Mouse (Mus musculus): ENCODE data around the gene Tnrc6c. TPM values are rescaled to one million over a fixed set of nuclear protein-coding genes. Genes with fewer than 3 reads are reported as not detected.

Tnrc6c gene
- polyA plus RNA-seq, 1 experiment from 2014 or later = 9.4 TPM

GRCm38 (mm10) chr11:117643240-117643639 lies 10.8 kb upstream of the Tnrc6c start:
- 67% methylated on average over 10 of the region's 10 CpGs for WGBS
- Histone ChIP-seq H3K36me3 (no peaks in the 10 kb centered on the region), H3K4me1 (peaks cover 17% of the 10 kb centered on the region), H3K4me3 (no peak overlapping the region), H3K27me3 (ENCODE audit: low read depth, poor library complexity, severe bottlenecking) (0 out of 2 replicates have a peak, but pooled peaks cover 6% of the 10 kb centered on the region), H3K27ac (replicated peaks) (no peak overlapping the region), H3K9me3 (replicated peaks) (no peaks in the 10 kb centered on the region)
- no peak for DNase-seq (ENCODE audit: low spot score)

GRCm38 (mm10) chr11:117646786-117647185 lies 7.3 kb upstream of the Tnrc6c start:
- Histone ChIP-seq H3K36me3 (no peaks in the 10 kb centered on the region), H3K4me1 (peaks cover 6% of the 10 kb centered on the region; the same call in 1 of the 2 replicates), H3K27ac (replicated peaks) (no peak overlapping the region), H3K9me3 (replicated peaks) (no peaks in the 10 kb centered on the region), H3K4me3 (no peak overlapping the region), H3K27me3 (ENCODE audit: low read depth, poor library complexity, severe bottlenecking) (peaks cover 16% of the 10 kb centered on the region)
- 81% methylated on average over 4 of the region's 4 CpGs for WGBS
- no peak for DNase-seq (ENCODE audit: low spot score)

GRCm38 (mm10) chr11:117648005-117648404 lies 6.1 kb upstream of the Tnrc6c start:
- no peak for DNase-seq (ENCODE audit: low spot score)
- Histone ChIP-seq H3K27me3 (ENCODE audit: low read depth, poor library complexity, severe bottlenecking) (peaks cover 28% of the 10 kb centered on the region), H3K4me3 (no peak overlapping the region), H3K36me3 (no peaks in the 10 kb centered on the region), H3K4me1 (peaks cover 8% of the 10 kb centered on the region), H3K9me3 (replicated peaks) (no peaks in the 10 kb centered on the region), H3K27ac (replicated peaks) (no peak overlapping the region)
- WGBS = 81% methylated on average over 6 of the region's 6 CpGs

GRCm38 (mm10) chr11:117650721-117651644 lies 3.1 kb upstream of the Tnrc6c start:
- Histone ChIP-seq H3K27me3 (ENCODE audit: low read depth, poor library complexity, severe bottlenecking) (peaks cover 31% of the 10 kb centered on the region), H3K4me1 (peaks cover 24% of the 10 kb centered on the region), H3K27ac (replicated peaks) (no peak overlapping the region), H3K4me3 (no peak overlapping the region), H3K9me3 (replicated peaks) (no peaks in the 10 kb centered on the region), H3K36me3 (no peaks in the 10 kb centered on the region)
- DNase-seq (ENCODE audit: low spot score) = no peak
- 77% methylated on average over 13 of the region's 13 CpGs for WGBS

GRCm38 (mm10) chr11:117652907-117653306 lies 1.2 kb upstream of the Tnrc6c start:
- Histone ChIP-seq H3K27me3 (ENCODE audit: low read depth, poor library complexity, severe bottlenecking) (peaks cover 31% of the 10 kb centered on the region), H3K9me3 (replicated peaks) (no peaks in the 10 kb centered on the region), H3K4me1 (peaks cover 41% of the 10 kb centered on the region), H3K27ac (replicated peaks) (no peak overlapping the region; the same call in 1 of the 2 replicates), H3K4me3 (peak overlapping the region; percentile 93), H3K36me3 (no peaks in the 10 kb centered on the region)
- no peak for DNase-seq (ENCODE audit: low spot score)
- WGBS = 72% methylated on average over 3 of the region's 3 CpGs

GRCm38 (mm10) chr11:117654380-117654924 lies 363 bp downstream of the Tnrc6c start:
- Histone ChIP-seq H3K27me3 (ENCODE audit: low read depth, poor library complexity, severe bottlenecking) (peaks cover 31% of the 10 kb centered on the region), H3K4me1 (peaks cover 56% of the 10 kb centered on the region)
- WGBS = under 1% methylated on average over 69 of the region's 71 CpGs

GRCm38 (mm10) chr11:117654934-117655291 lies 824 bp downstream of the Tnrc6c start:
- DNase-seq (ENCODE audit: low spot score) = no peak
- Histone ChIP-seq H3K4me3 (peak overlapping the region; percentile 93), H3K27ac (replicated peaks) (peak overlapping the region; percentile 97), H3K27me3 (ENCODE audit: low read depth, poor library complexity, severe bottlenecking) (peaks cover 31% of the 10 kb centered on the region), H3K4me1 (peaks cover 56% of the 10 kb centered on the region), H3K9me3 (replicated peaks) (no peaks in the 10 kb centered on the region), H3K36me3 (no peaks in the 10 kb centered on the region)
- under 1% methylated on average over 62 of the region's 66 CpGs for WGBS

More at GRCm38 (mm10) chr11:117654380-117654924, 363 bp downstream of the Tnrc6c start:
- no peaks in the 10 kb centered on the region for H3K36me3 ChIP-seq
- no peaks in the 10 kb centered on the region for H3K9me3 ChIP-seq (replicated peaks)
- peak overlapping the region; percentile 93 for H3K4me3 ChIP-seq
- H3K27ac ChIP-seq (replicated peaks) = peak overlapping the region; percentile 97
- DNase-seq (ENCODE audit: low spot score) = peak; percentile 100

- DNase-seq (ENCODE audit: low spot score) = peak; percentile 69
- no peaks in the 10 kb centered on the region for H3K9me3 ChIP-seq (replicated peaks)
- H3K4me3 ChIP-seq = peak overlapping the region; percentile 93
- peaks cover 58% of the 10 kb centered on the region for H3K4me1 ChIP-seq
- peaks cover 28% of the 10 kb centered on the region for H3K27me3 ChIP-seq (ENCODE audit: low read depth, poor library complexity, severe bottlenecking)
- H3K36me3 ChIP-seq = no peaks in the 10 kb centered on the region
- peak overlapping the region; percentile 97 for H3K27ac ChIP-seq (replicated peaks)
- WGBS = under 1% methylated on average over 80 of the region's 80 CpGs
Observed at GRCm38 (mm10) chr11:117655292-117656076, 1.4 kb downstream of the Tnrc6c start.

GRCm38 (mm10) chr11:117656077-117656401 lies 1.9 kb downstream of the Tnrc6c start:
- 7% methylated on average over 10 of the region's 10 CpGs for WGBS
- Histone ChIP-seq H3K27me3 (ENCODE audit: low read depth, poor library complexity, severe bottlenecking) (peaks cover 22% of the 10 kb centered on the region), H3K4me3 (peak overlapping the region; percentile 93), H3K36me3 (no peaks in the 10 kb centered on the region), H3K4me1 (peaks cover 58% of the 10 kb centered on the region), H3K27ac (replicated peaks) (peak overlapping the region; percentile 97), H3K9me3 (replicated peaks) (no peaks in the 10 kb centered on the region)
- DNase-seq (ENCODE audit: low spot score) = no peak

GRCm38 (mm10) chr11:117658974-117659373 lies 4.9 kb downstream of the Tnrc6c start:
- Histone ChIP-seq H3K27ac (replicated peaks) (no peak overlapping the region), H3K4me3 (no peak overlapping the region), H3K27me3 (ENCODE audit: low read depth, poor library complexity, severe bottlenecking) (no peaks in the 10 kb centered on the region), H3K9me3 (replicated peaks) (no peaks in the 10 kb centered on the region), H3K4me1 (peaks cover 47% of the 10 kb centered on the region), H3K36me3 (no peaks in the 10 kb centered on the region)
- no peak for DNase-seq (ENCODE audit: low spot score)
- WGBS = 55% methylated on average over 4 of the region's 4 CpGs

- 79% methylated on average over 4 of the region's 4 CpGs for WGBS
- DNase-seq (ENCODE audit: low spot score) = no peak
Observed at GRCm38 (mm10) chr11:117663036-117663809, 9.1 kb downstream of the Tnrc6c start.

GRCm38 (mm10) chr11:117663810-117664139 lies 9.7 kb downstream of the Tnrc6c start:
- Histone ChIP-seq H3K4me1 (peaks cover 14% of the 10 kb centered on the region), H3K27ac (replicated peaks) (no peak overlapping the region), H3K36me3 (no peaks in the 10 kb centered on the region), H3K27me3 (ENCODE audit: low read depth, poor library complexity, severe bottlenecking) (no peaks in the 10 kb centered on the region), H3K4me3 (no peak overlapping the region), H3K9me3 (replicated peaks) (no peaks in the 10 kb centered on the region)
- DNase-seq (ENCODE audit: low spot score) = no peak

More at GRCm38 (mm10) chr11:117663036-117663809, 9.1 kb downstream of the Tnrc6c start:
- Histone ChIP-seq H3K4me1 (peaks cover 19% of the 10 kb centered on the region), H3K9me3 (replicated peaks) (no peaks in the 10 kb centered on the region), H3K36me3 (no peaks in the 10 kb centered on the region), H3K27me3 (ENCODE audit: low read depth, poor library complexity, severe bottlenecking) (no peaks in the 10 kb centered on the region), H3K4me3 (no peak overlapping the region), H3K27ac (replicated peaks) (no peak overlapping the region)

Data from midbrain, embryonic 10.5 days (tissue).